Comparison of ENCODE assay signal across 17 mouse cellular contexts in the genomic region with DNA sequence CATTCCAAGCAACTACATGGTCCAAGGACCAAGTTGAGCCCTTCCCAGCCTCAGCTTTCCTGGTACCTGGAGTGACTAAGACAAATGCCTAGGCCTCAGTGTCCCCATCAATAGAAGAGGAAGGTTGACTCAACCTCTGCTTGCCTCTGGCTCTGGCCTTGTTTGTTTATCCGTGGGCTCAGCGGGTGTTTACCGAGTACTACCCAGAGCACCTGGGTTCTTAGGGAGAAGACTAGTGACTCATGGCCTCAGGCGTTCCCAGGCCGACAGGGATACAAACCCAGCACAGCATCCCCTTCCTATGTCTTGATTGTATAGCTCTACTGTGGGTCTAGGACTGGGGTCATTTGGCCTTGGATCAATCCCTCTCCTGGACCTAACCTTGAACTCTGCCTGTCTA. TPM values are rescaled to one million over a fixed set of nuclear protein-coding genes. Genes with fewer than 3 reads are reported as not detected.
DNase-seq lines count a peak whose midpoint lies in the region; ATAC-seq lines count a peak whose summit lies in the region.
"Had no signal": no experiment of that assay in that cellular context is flagged by ENCODE, and none has a peak within 500 bp of the region (broad histone marks: within the 10 kb centered on the region; RNA-seq: fewer than 3 reads in every experiment).

No protein-coding gene starts in this region.

- no peak overlapping the region for H3K27ac ChIP-seq in forebrain, embryonic 12.5 days
- no peak overlapping the region for H3K27ac ChIP-seq in forebrain, embryonic 16.5 days (ENCODE audit: low read length)
- H3K27ac ChIP-seq in midbrain, embryonic 10.5 days (replicated peaks): no peak overlapping the region
- no peak overlapping the region for H3K27ac ChIP-seq in midbrain, embryonic 15.5 days
- H3K27ac ChIP-seq in intestine, embryonic 15.5 days: no peak overlapping the region
- no peak overlapping the region for H3K27ac ChIP-seq in neural tube, embryonic 13.5 days (replicated peaks)
- H3K27ac ChIP-seq: embryonic facial prominence, embryonic 15.5 days; hindbrain, postnatal 0 days had no signal

- no peak overlapping the region for H3K4me2 ChIP-seq in forebrain, embryonic 12.5 days
- no peak overlapping the region for H3K4me2 ChIP-seq in forebrain, embryonic 16.5 days (ENCODE audit: low read length)
- H3K4me2 ChIP-seq in midbrain, embryonic 15.5 days: no peak overlapping the region
- peak overlapping the region; percentile 91 for H3K4me2 ChIP-seq in intestine, embryonic 15.5 days (replicated peaks)
- H3K4me2 ChIP-seq in neural tube, embryonic 13.5 days: peak overlapping the region; percentile 92; the same call in 1 of the 2 replicates

- 0 out of 2 replicates have a peak overlapping the region, but pooled peaks have one; percentile 4 for H3K9ac ChIP-seq in forebrain, embryonic 12.5 days
- H3K9ac ChIP-seq in forebrain, embryonic 16.5 days (replicated peaks; ENCODE audit: low read depth, low read length): no peak overlapping the region
- no peak overlapping the region for H3K9ac ChIP-seq in midbrain, embryonic 15.5 days
- no peak overlapping the region for H3K9ac ChIP-seq in intestine, embryonic 15.5 days
- peak overlapping the region; percentile 98 for H3K9ac ChIP-seq in neural tube, embryonic 13.5 days

- no peaks in the 10 kb centered on the region for H3K9me3 ChIP-seq in forebrain, embryonic 12.5 days
- no peaks in the 10 kb centered on the region for H3K9me3 ChIP-seq in forebrain, embryonic 16.5 days (ENCODE audit: control insufficient read depth, low read length)
- H3K9me3 ChIP-seq in midbrain, embryonic 10.5 days (replicated peaks): no peaks in the 10 kb centered on the region
- no peaks in the 10 kb centered on the region for H3K9me3 ChIP-seq in midbrain, embryonic 15.5 days
- no peaks in the 10 kb centered on the region for H3K9me3 ChIP-seq in intestine, embryonic 15.5 days
- H3K9me3 ChIP-seq in neural tube, embryonic 13.5 days: no peaks in the 10 kb centered on the region
- H3K9me3 ChIP-seq: embryonic facial prominence, embryonic 15.5 days had no signal

- ATAC-seq in forebrain, embryonic 12.5 days (ENCODE audit: low FRiP score): no peak
- ATAC-seq in forebrain, embryonic 16.5 days: no peak
- ATAC-seq in midbrain, embryonic 15.5 days (replicated peaks): no peak
- ATAC-seq in intestine, embryonic 15.5 days: no peak
- ATAC-seq in neural tube, embryonic 13.5 days (ENCODE audit: low read depth): no peak
- ATAC-seq: hindbrain, postnatal 0 days had no signal

- H3K36me3 ChIP-seq in forebrain, embryonic 12.5 days (replicated peaks): peaks cover 30% of the 10 kb centered on the region
- H3K36me3 ChIP-seq in forebrain, embryonic 16.5 days (ENCODE audit: control insufficient read depth, insufficient read depth): peaks cover 13% of the 10 kb centered on the region
- peaks cover 40% of the 10 kb centered on the region for H3K36me3 ChIP-seq in midbrain, embryonic 10.5 days
- H3K36me3 ChIP-seq in midbrain, embryonic 15.5 days (replicated peaks): peaks cover 24% of the 10 kb centered on the region; the same call in 1 of the 2 replicates
- H3K36me3 ChIP-seq in intestine, embryonic 15.5 days: peaks cover 25% of the 10 kb centered on the region
- H3K36me3 ChIP-seq in neural tube, embryonic 13.5 days: peaks cover 40% of the 10 kb centered on the region

- H3K27me3 ChIP-seq in forebrain, embryonic 12.5 days: no peaks in the 10 kb centered on the region
- H3K27me3 ChIP-seq in forebrain, embryonic 16.5 days (replicated peaks; ENCODE audit: control insufficient read depth, insufficient read depth, low read length): no peaks in the 10 kb centered on the region
- no peaks in the 10 kb centered on the region for H3K27me3 ChIP-seq in midbrain, embryonic 10.5 days (ENCODE audit: low read depth, poor library complexity, severe bottlenecking)
- no peaks in the 10 kb centered on the region for H3K27me3 ChIP-seq in midbrain, embryonic 15.5 days (replicated peaks)
- no peaks in the 10 kb centered on the region for H3K27me3 ChIP-seq in intestine, embryonic 15.5 days (replicated peaks)
- H3K27me3 ChIP-seq in neural tube, embryonic 13.5 days: no peaks in the 10 kb centered on the region
- H3K27me3 ChIP-seq: embryonic facial prominence, embryonic 15.5 days had no signal

- 88% methylated on average over 5 of the region's 5 CpGs for WGBS in forebrain, embryonic 12.5 days
- WGBS in forebrain, embryonic 16.5 days: 84% methylated on average over 5 of the region's 5 CpGs
- WGBS in midbrain, embryonic 10.5 days: 82% methylated on average over 5 of the region's 5 CpGs
- 87% methylated on average over 5 of the region's 5 CpGs for WGBS in midbrain, embryonic 15.5 days
- WGBS in intestine, embryonic 15.5 days: 75% methylated on average over 5 of the region's 5 CpGs
- 87% methylated on average over 5 of the region's 5 CpGs for WGBS in neural tube, embryonic 13.5 days

- peaks cover 15% of the 10 kb centered on the region for H3K4me1 ChIP-seq in forebrain, embryonic 12.5 days
- H3K4me1 ChIP-seq in forebrain, embryonic 16.5 days (replicated peaks; ENCODE audit: control insufficient read depth, insufficient read depth, low read length): peaks cover 14% of the 10 kb centered on the region
- H3K4me1 ChIP-seq in midbrain, embryonic 10.5 days: peaks cover 22% of the 10 kb centered on the region
- H3K4me1 ChIP-seq in midbrain, embryonic 15.5 days: peaks cover 21% of the 10 kb centered on the region
- peaks cover 19% of the 10 kb centered on the region for H3K4me1 ChIP-seq in intestine, embryonic 15.5 days (replicated peaks)
- peaks cover 15% of the 10 kb centered on the region for H3K4me1 ChIP-seq in neural tube, embryonic 13.5 days (replicated peaks)

- no peak overlapping the region for H3K4me3 ChIP-seq in forebrain, embryonic 12.5 days (replicated peaks)
- no peak overlapping the region for H3K4me3 ChIP-seq in forebrain, embryonic 16.5 days (replicated peaks; ENCODE audit: low read length)
- H3K4me3 ChIP-seq in midbrain, embryonic 10.5 days: peak overlapping the region; percentile 70; the same call in 1 of the 2 replicates
- no peak overlapping the region for H3K4me3 ChIP-seq in midbrain, embryonic 15.5 days
- 0 out of 2 replicates have a peak overlapping the region, but pooled peaks have one; percentile 6 for H3K4me3 ChIP-seq in intestine, embryonic 15.5 days (replicated peaks)
- H3K4me3 ChIP-seq in neural tube, embryonic 13.5 days: no peak overlapping the region

- DNase-seq in midbrain, embryonic 10.5 days (ENCODE audit: low spot score): no peak
- DNase-seq in cerebellum, postnatal 10 days: no peak
- no peak for DNase-seq in layer of hippocampus, postnatal 14 days (ENCODE audit: low spot score in 2 of 2)
- DNase-seq: adrenal gland, postnatal 14 days; kidney, postnatal 10 days; layer of hippocampus, postnatal 36 days; lung, adult 18-20 months; right cerebral cortex, postnatal 25 days; thymus, postnatal 4 days had no signal

RNA-seq across cellular contexts. Expression of gene Atg2a, which starts 1.8 kb away (rescaled TPM):
- polyA plus RNA-seq in forebrain, embryonic 12.5 days (2016; fragmentation: Nextera tagmentation; extraction: Ambion mirVana): 12.0 and 14.2 TPM in 2 replicates
- polyA plus RNA-seq in forebrain, embryonic 16.5 days (2015; fragmentation: Nextera tagmentation; extraction: Ambion mirVana): 11.2 and 13.1 TPM in 2 replicates
- polyA plus RNA-seq in midbrain, embryonic 10.5 days (2016; fragmentation: Nextera tagmentation; extraction: Ambion mirVana): 10.1 and 13.4 TPM in 2 replicates
- polyA plus RNA-seq in midbrain, embryonic 15.5 days (2015; fragmentation: Nextera tagmentation; extraction: Ambion mirVana): 16.1 and 16.4 TPM in 2 replicates
- polyA plus RNA-seq in intestine, embryonic 15.5 days (2015; fragmentation: Nextera tagmentation; extraction: Ambion mirVana): 6.9 and 8.7 TPM in 2 replicates
- polyA plus RNA-seq in neural tube, embryonic 13.5 days (2015; fragmentation: Nextera tagmentation; extraction: Ambion mirVana): 11.6 and 11.8 TPM in 2 replicates
- total RNA-seq in layer of hippocampus, postnatal 14 days (2021): 10 to 100 TPM; 35.9 to 38.2 TPM

RNA-seq across cellular contexts. Expression of gene Ppp2r5b, which starts 7.6 kb away (rescaled TPM):
- 51.8 and 52.4 TPM in 2 replicates for polyA plus RNA-seq in forebrain, embryonic 12.5 days (2016; fragmentation: Nextera tagmentation; extraction: Ambion mirVana)
- polyA plus RNA-seq in forebrain, embryonic 16.5 days (2015; fragmentation: Nextera tagmentation; extraction: Ambion mirVana): 106 and 117 TPM in 2 replicates
- 31.7 and 42.8 TPM in 2 replicates for polyA plus RNA-seq in midbrain, embryonic 10.5 days (2016; fragmentation: Nextera tagmentation; extraction: Ambion mirVana)
- polyA plus RNA-seq in midbrain, embryonic 15.5 days (2015; fragmentation: Nextera tagmentation; extraction: Ambion mirVana): 141 and 149 TPM in 2 replicates
- polyA plus RNA-seq in intestine, embryonic 15.5 days (2015; fragmentation: Nextera tagmentation; extraction: Ambion mirVana): 21.2 and 22.3 TPM in 2 replicates
- polyA plus RNA-seq in neural tube, embryonic 13.5 days (2015; fragmentation: Nextera tagmentation; extraction: Ambion mirVana): 103 and 111 TPM in 2 replicates
- 100 to 1,000 TPM; 158 to 170 TPM for total RNA-seq in layer of hippocampus, postnatal 14 days (2021)

RNA-seq across cellular contexts. Expression of gene Gpha2, which starts 17.0 kb away (rescaled TPM):
- polyA plus RNA-seq in forebrain, embryonic 12.5 days (2016; fragmentation: Nextera tagmentation; extraction: Ambion mirVana): 0.70 and 0.91 TPM in 2 replicates
- polyA plus RNA-seq in forebrain, embryonic 16.5 days (2015; fragmentation: Nextera tagmentation; extraction: Ambion mirVana): not detected in 2 replicates
- not detected in 2 replicates for polyA plus RNA-seq in midbrain, embryonic 10.5 days (2016; fragmentation: Nextera tagmentation; extraction: Ambion mirVana)
- not detected in 2 replicates for polyA plus RNA-seq in midbrain, embryonic 15.5 days (2015; fragmentation: Nextera tagmentation; extraction: Ambion mirVana)
- 0.39 and 0.41 TPM in 2 replicates for polyA plus RNA-seq in intestine, embryonic 15.5 days (2015; fragmentation: Nextera tagmentation; extraction: Ambion mirVana)
- 0.72 TPM in 1 of 2 replicates, not detected in the other for polyA plus RNA-seq in neural tube, embryonic 13.5 days (2015; fragmentation: Nextera tagmentation; extraction: Ambion mirVana)
- not detected for total RNA-seq in layer of hippocampus, postnatal 14 days (2021)
- total RNA-seq: gastrocnemius, adult 18-20 months; hindbrain, postnatal 0 days; layer of hippocampus, postnatal 36 days had no signal

RNA-seq across cellular contexts. Expression of gene Ehd1, which starts 33.3 kb away (rescaled TPM):
- polyA plus RNA-seq in forebrain, embryonic 12.5 days (2016; fragmentation: Nextera tagmentation; extraction: Ambion mirVana): 86.6 and 89.0 TPM in 2 replicates
- 105 and 106 TPM in 2 replicates for polyA plus RNA-seq in forebrain, embryonic 16.5 days (2015; fragmentation: Nextera tagmentation; extraction: Ambion mirVana)
- polyA plus RNA-seq in midbrain, embryonic 10.5 days (2016; fragmentation: Nextera tagmentation; extraction: Ambion mirVana): 81.6 and 93.5 TPM in 2 replicates
- polyA plus RNA-seq in midbrain, embryonic 15.5 days (2015; fragmentation: Nextera tagmentation; extraction: Ambion mirVana): 107 and 111 TPM in 2 replicates
- polyA plus RNA-seq in intestine, embryonic 15.5 days (2015; fragmentation: Nextera tagmentation; extraction: Ambion mirVana): 88.8 and 115 TPM in 2 replicates
- polyA plus RNA-seq in neural tube, embryonic 13.5 days (2015; fragmentation: Nextera tagmentation; extraction: Ambion mirVana): 85.5 and 101 TPM in 2 replicates
- 10 to 100 TPM; 68.8 to 79.0 TPM for total RNA-seq in layer of hippocampus, postnatal 14 days (2021)

RNA-seq across cellular contexts. Expression of gene Majin, which starts 59.0 kb away (rescaled TPM):
- not detected in 2 replicates for polyA plus RNA-seq in forebrain, embryonic 12.5 days (2016; fragmentation: Nextera tagmentation; extraction: Ambion mirVana)
- polyA plus RNA-seq in forebrain, embryonic 16.5 days (2015; fragmentation: Nextera tagmentation; extraction: Ambion mirVana): not detected in 2 replicates
- not detected in 2 replicates for polyA plus RNA-seq in midbrain, embryonic 10.5 days (2016; fragmentation: Nextera tagmentation; extraction: Ambion mirVana)
- polyA plus RNA-seq in midbrain, embryonic 15.5 days (2015; fragmentation: Nextera tagmentation; extraction: Ambion mirVana): not detected in 2 replicates
- polyA plus RNA-seq in intestine, embryonic 15.5 days (2015; fragmentation: Nextera tagmentation; extraction: Ambion mirVana): not detected in 2 replicates
- not detected in 2 replicates for polyA plus RNA-seq in neural tube, embryonic 13.5 days (2015; fragmentation: Nextera tagmentation; extraction: Ambion mirVana)
- total RNA-seq in layer of hippocampus, postnatal 14 days (2021): not detected
- total RNA-seq: gastrocnemius, adult 18-20 months; hindbrain, postnatal 0 days; layer of hippocampus, postnatal 36 days had no signal
- polyA plus RNA-seq: hindbrain, postnatal 0 days had no signal

Comparison
In these comparisons a context has a peak if more than half of its experiments do, and no peak if none do; other contexts are left out.
1. H3K4me3 ChIP-seq: peak in midbrain, embryonic 10.5 days (single experiment) and intestine, embryonic 15.5 days (single experiment); none in forebrain, embryonic 12.5 days (single experiment), forebrain, embryonic 16.5 days (single experiment), midbrain, embryonic 15.5 days (single experiment) and neural tube, embryonic 13.5 days (single experiment).
2. H3K9ac ChIP-seq: peak in forebrain, embryonic 12.5 days (single experiment) and neural tube, embryonic 13.5 days (single experiment); none in forebrain, embryonic 16.5 days (single experiment), midbrain, embryonic 15.5 days (single experiment) and intestine, embryonic 15.5 days (single experiment).
3. H3K4me2 ChIP-seq: peak in intestine, embryonic 15.5 days (single experiment) and neural tube, embryonic 13.5 days (single experiment); none in forebrain, embryonic 12.5 days (single experiment), forebrain, embryonic 16.5 days (single experiment) and midbrain, embryonic 15.5 days (single experiment).